Mouse (Mus musculus) activated CD4-positive, CD25-positive, alpha-beta regulatory T cell, adult 9 weeks (primary cell): ENCODE data around the gene Klrg2. TPM values are rescaled to one million over a fixed set of nuclear protein-coding genes. Genes with fewer than 3 reads are reported as not detected.

ENCODE experiments used
- polyA plus RNA-seq: library from polyadenylated mRNA; unstranded; fragments of 100-300 nt; shearing (Covaris generic); gene quantifications from one replicate; pipeline ENCODE4 v1.2.1, GENCODE M21; 2017

The Klrg2 gene
- polyA plus RNA-seq, result not detected

DNA sequence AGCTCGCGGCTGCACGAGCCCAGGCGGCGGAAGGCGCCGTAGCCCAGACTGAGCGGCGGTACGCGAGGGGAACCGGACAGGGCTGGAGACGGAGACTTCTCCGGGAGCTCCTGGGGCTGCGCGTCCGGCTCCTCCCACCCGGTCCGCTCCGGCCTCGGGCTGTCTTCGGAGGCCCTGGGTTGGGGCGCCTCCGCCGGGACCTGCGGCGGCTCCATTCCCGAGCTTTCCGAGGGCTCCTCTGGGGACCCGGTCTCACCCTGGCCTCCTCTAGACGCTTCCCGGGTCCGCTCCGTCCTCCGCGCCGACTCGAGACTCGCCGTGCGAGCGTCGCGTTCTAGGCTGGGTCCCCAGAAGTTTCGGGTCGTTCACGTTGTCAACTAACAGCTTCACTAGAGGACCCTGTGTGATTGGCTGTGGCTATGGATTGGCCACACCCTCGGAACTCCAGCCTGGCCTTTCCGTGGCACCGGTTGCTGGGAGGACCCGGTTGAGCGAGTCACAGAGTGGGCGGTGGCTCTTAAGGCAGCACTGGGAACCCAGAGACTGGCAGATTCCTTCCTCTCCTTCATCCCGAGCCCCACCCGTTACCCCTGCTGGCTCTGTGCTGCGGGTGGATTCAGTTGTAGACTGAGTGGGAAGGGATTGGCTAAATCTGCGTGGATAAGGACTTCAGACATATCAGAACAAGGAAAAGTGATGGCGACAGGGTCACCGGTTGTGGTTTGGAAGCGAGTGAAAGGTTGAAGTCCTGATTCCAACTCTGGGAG lies at the start of gene Klrg2:
Gene Klrg2 (minus strand): TSS at position 391 of the 767 bp plus-strand sequence.

DNA sequence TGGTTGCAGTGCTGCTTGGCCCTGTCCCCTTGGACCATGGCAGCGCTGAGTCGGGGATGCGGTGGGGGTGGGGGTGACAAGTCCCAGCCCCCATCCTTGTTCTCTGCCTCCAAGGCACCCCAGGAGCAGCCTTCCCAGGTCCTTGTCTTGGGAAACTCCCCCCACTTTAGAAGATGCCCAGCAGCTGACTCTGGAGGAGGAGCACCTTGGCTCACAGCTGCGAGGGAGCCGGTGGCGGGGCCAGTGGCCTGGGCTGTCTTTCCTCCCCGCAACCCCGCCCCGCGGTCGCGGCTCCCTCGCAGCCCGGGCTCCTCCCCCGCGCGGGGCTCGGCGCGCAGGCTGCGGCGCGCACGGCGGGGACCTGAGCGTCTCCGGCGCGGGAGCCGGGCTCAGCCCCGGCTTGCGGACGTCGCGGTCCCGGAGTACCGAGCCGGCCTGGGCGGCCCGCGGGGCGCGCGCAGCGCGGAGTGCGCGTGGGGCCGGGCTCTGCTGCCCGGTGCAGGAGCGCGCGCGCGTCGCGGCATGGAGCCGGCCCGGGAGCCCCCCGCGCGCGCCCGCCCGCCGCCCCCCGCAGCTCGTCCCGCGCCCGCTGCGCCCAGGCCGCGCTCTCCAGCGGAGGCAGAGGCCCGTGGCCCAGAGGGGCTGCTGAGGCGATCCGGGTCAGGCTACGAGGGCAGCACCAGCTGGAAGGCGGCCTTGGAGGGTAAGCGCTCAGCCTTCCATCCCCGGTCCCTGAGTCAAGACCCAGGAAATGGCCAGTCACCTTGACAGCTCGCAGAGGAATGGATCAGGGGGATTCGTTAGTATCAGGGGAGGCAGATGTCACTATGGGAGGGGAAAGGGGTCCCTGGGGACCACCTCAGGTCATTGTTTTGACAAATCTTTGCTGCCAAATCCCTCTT lies 25.9 kb upstream of the Klrg2 start, which contains the start of gene Clec2l:
Gene Clec2l (plus strand): TSS at position 356 of the 902 bp plus-strand sequence.

Other genes with a start within 250 kb of the Klrg2 start
- gene Ubn2, start 203.3 kb downstream of the Klrg2 start, polyA plus RNA-seq, result 11.9 TPM
- 48.4 TPM for gene Fmc1, start 103.7 kb downstream of the Klrg2 start, polyA plus RNA-seq
- 31.1 TPM for gene Luc7l2, start 85.9 kb downstream of the Klrg2 start, polyA plus RNA-seq
- 0.38 TPM for gene Clec2l, start 25.8 kb upstream of the Klrg2 start, polyA plus RNA-seq
- gene Tbxas1, start 238.2 kb upstream of the Klrg2 start, polyA plus RNA-seq, result 1.0 TPM
- gene Hipk2, start 238.9 kb upstream of the Klrg2 start, polyA plus RNA-seq, result 14.5 TPM